Mouse (Mus musculus) olfactory bulb, adult 2 months (tissue): ENCODE data around the gene Trio. TPM values are rescaled to one million over a fixed set of nuclear protein-coding genes. Genes with fewer than 3 reads are reported as not detected.

ENCODE experiments used
- H3K27ac ChIP-seq: fragments of 200-500 bp; 2 replicates; pipeline ENCODE4 v1.5.1; 2012; ENCODE audit warnings: low read depth, low read length; ENCODE audit not compliant: insufficient read depth
- H3K4me1 ChIP-seq: fragments of 200-500 bp; 2 replicates; pipeline ENCODE4 v1.6.1; 2012; ENCODE audit warnings: low read length; ENCODE audit not compliant: control insufficient read depth, insufficient read depth
- H3K4me3 ChIP-seq: fragments of 200-500 bp; 2 replicates; pipeline ENCODE4 v1.5.1; 2012; ENCODE audit warnings: mild to moderate bottlenecking, low read depth, low read length, moderate library complexity; ENCODE audit not compliant: insufficient read depth
- CTCF ChIP-seq: fragments of 200-500 bp; IDR thresholded peaks from 2 replicates; pipeline ENCODE4 v1.5.1; 2012; ENCODE audit warnings: low read depth, mild to moderate bottlenecking, low read length, moderate library complexity; ENCODE audit not compliant: insufficient read depth
- POLR2A ChIP-seq: fragments of 200-500 bp; IDR thresholded peaks from 2 replicates; pipeline ENCODE4 v1.6.1; 2012; ENCODE audit warnings: mild to moderate bottlenecking, low read depth, low read length, moderate library complexity; ENCODE audit not compliant: insufficient read depth
- WGBS: fragments of 180-500 bp; shearing (Covaris S2); methylation state at CpG from one replicate; pipeline ENCODE4 v1.1.7; 2018; 5-methylcytosine and 5-hydroxymethylcytosine counted together
- polyA plus RNA-seq: library from polyadenylated mRNA; stranded (reverse); fragments of >200 nt; gene quantifications from 2 replicates; pipeline ENCODE4 v1.2.4, GENCODE M21; 2012; ENCODE audit warnings: low replicate concordance; ENCODE audit not compliant: missing spikeins, insufficient read depth, insufficient read length

Gene Trio
- polyA plus RNA-seq, 1 experiment: 76.4 TPM

DNA sequence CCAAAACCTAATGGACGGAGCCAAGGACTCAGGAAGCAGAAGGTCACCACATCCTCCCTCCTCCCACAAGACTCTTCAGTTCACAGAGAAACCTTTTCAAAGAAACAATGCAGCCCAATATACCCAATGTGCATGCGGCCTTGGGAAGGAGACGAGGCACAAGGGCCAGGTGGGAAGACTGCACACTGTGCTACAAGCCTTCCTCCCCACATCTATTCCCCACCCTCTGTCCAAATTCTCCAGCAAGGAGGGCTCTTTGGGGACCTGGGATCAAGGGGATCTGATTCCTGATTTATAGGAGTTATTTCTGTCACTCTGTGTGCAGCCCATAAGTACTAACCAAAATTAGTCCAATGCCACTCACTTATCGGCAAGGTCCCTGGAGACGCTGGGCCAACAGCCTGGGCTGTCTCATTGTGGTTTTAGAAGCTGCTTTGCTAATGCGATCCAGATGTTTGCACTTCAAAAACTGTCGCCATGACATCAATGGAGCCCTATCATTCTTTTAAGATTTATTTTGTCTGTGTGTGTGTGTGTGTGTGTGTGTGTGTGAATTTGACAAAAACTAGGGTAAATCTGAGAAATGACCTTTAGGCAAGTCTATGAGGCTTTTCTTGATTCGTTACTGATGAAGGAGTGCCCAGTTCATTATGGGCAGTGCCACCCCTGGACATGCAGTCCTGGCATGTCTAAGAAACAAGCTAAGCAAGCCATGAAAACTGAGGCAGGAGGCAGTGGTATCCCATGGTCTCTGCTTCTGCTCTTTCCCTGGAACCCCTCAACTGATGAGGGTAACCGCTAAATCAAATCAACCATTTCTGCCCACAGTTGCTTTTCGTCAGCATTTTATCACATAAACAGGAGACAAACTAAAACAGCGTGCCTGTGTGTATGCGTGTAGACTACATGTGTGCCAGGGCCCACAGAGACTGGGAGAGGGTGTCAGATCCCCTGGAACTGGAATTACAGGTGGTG is 89.6 kb downstream of the Trio start:
- TF ChIP-seq CTCF (no peak), POLR2A (no peak)
- H3K4me3 ChIP-seq: no peak overlapping the region
- 0 out of 2 replicates have a peak overlapping the region, but pooled peaks have one; percentile 13 for H3K27ac ChIP-seq
- 88% methylated on average over 12 of the region's 12 CpGs for WGBS
- H3K4me1 ChIP-seq: peaks cover 31% of the 10 kb centered on the region

DNA sequence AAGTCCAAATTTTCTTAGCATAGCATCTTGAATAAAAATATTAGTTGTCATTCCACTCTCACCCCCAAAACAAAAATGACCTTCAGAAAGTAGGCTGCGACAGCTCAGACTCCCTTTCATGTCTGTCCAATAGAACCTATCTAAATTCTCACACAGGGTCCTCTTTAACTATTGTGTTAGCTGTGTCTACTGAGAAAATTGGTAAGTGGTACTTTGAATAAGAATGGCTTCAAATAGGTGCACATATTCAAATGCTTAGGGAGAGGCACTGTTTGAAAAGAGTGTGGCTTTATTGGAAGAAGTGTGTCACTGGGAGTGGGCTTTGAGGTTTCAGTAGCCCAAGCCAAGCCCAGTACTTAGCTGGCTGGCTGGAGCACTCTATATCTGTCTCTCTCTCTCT is 92.4 kb downstream of the Trio start:
- no peak for TF ChIP-seq POLR2A
- TF ChIP-seq CTCF: no peak
- Histone ChIP-seq H3K4me1 (peaks cover 26% of the 10 kb centered on the region), H3K27ac (no peak overlapping the region), H3K4me3 (no peak overlapping the region)
- WGBS: 90% methylated on average over 1 of the region's 1 CpGs

GRCm38 (mm10) chr15:27931891-27932290 is 93.8 kb downstream of the Trio start:
- TF ChIP-seq CTCF: no peak
- no peak for TF ChIP-seq POLR2A
- Histone ChIP-seq H3K27ac (no peak overlapping the region), H3K4me3 (no peak overlapping the region), H3K4me1 (peaks cover 16% of the 10 kb centered on the region)
- 38% methylated on average over 12 of the region's 12 CpGs for WGBS

- TF ChIP-seq POLR2A: no peak
- TF ChIP-seq CTCF: no peak
- WGBS: 94% methylated on average over 14 of the region's 14 CpGs
- no peak overlapping the region for H3K27ac ChIP-seq
These were observed 94.2 kb downstream of the Trio start for GRCm38 (mm10) chr15:27931459-27931858.

DNA sequence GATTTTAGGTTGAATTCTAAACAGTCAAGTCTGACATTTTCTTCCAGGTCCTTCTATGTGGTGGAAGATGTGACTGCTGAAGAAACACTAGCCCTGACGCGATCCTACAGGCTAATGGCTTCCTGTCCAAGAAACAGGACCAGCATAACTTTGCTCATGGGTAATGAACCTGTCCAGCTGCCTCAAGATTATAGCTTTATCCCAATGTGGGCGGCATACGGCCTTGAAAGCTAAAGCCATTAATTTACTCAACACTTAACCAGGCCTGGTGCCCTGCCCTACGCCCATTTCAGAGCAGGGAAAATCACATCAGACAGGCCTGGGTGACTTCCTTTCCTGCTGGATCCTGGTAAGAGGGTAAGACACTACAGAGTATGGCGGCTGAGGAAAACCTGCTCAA is 98.0 kb downstream of the Trio start:
- TF ChIP-seq CTCF: no peak
- TF ChIP-seq POLR2A: no peak
- H3K4me3 ChIP-seq: no peak overlapping the region
- H3K4me1 ChIP-seq: peaks cover 22% of the 10 kb centered on the region
- 90% methylated on average over 6 of the region's 6 CpGs for WGBS
- H3K27ac ChIP-seq: no peak overlapping the region

More at GRCm38 (mm10) chr15:27931459-27931858, 94.2 kb downstream of the Trio start:
- no peak overlapping the region for H3K4me3 ChIP-seq
- H3K4me1 ChIP-seq: peaks cover 14% of the 10 kb centered on the region

DNA sequence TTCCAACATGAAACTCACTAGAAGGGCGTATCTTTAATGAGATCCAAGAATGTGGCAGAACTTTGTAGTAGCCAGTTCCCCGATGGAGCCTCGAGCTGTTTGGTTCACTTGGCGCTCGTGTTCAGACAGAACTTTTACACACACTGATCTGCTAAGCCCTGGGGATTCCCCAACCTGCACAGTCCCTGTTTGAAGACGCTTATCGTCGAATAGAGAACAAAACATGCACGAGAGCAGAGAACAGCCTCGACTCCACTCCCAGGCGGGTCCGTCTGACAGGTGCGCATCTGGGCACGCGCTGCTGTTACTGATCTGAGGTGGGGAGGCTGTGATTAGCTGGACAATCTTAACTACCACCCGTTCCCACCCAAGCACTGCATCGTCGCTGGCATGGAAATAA is 98.7 kb downstream of the Trio start:
- 84% methylated on average over 18 of the region's 18 CpGs for WGBS
- Histone ChIP-seq H3K4me3 (no peak overlapping the region), H3K27ac (no peak overlapping the region), H3K4me1 (peaks cover 25% of the 10 kb centered on the region)
- TF ChIP-seq CTCF (no peak), POLR2A (no peak)

DNA sequence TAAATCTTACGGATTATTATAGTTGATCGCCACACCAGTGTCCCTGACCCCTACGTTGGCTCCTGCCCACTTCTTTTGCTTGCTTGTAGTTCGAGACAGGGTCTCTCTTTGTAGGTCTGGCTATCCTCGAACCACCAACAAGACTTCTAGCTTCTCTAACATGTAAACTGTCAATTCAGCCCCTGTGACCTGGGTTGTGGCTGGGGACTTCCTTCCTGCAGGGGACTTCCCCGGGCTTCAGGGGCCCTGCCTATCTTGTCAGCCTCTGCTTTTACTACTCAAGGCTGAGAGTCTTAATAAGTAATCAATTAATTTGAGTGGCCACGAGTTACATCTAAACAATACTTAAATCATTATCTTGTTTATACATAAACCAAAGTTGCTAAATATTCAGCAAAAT is 99.2 kb downstream of the Trio start:
- no peak overlapping the region for H3K27ac ChIP-seq
- no peak for TF ChIP-seq CTCF
- H3K4me1 ChIP-seq: peaks cover 23% of the 10 kb centered on the region
- H3K4me3 ChIP-seq: no peak overlapping the region
- 86% methylated on average over 7 of the region's 7 CpGs for WGBS

- H3K4me3 ChIP-seq: no peak overlapping the region
- no peak overlapping the region for H3K27ac ChIP-seq
- peaks cover 23% of the 10 kb centered on the region for H3K4me1 ChIP-seq
- TF ChIP-seq CTCF (0 out of 2 replicates have a peak, but pooled peaks have one; percentile 7), POLR2A (no peak)
- WGBS: 76% methylated on average over 8 of the region's 8 CpGs
These were observed 99.8 kb downstream of the Trio start for GRCm38 (mm10) chr15:27925865-27926264.

DNA sequence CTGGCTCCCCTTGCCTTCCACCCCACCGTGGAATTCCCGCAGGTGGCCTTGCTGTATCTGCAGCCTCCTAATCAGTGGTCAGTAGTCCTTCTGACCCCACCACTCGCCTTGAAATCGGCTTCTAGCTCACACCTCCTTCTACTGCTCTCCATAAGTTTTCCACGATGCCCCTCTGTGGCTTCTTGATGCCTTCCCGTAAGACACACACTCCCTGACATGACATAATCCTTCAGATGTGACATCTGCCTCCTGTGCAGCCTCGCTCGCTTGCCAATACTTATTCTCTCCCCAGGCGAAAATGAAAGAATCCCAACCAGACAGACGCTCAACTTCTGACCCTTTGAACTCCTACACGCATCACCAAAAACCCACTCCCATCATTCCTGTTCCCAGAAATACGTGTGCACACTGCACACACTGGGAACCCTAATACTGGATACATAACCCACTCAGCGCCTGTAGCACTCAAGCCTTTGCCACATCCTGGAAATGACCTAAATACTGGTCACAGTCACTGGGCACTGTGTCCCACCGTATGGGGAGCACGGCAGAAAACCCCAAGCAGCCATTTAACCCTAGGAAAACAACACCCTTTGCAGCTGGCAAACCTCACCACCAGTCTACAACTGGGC is 100.5 kb downstream of the Trio start:
- H3K4me1 ChIP-seq: peaks cover 23% of the 10 kb centered on the region
- H3K4me3 ChIP-seq: no peak overlapping the region
- TF ChIP-seq POLR2A (no peak), CTCF (no peak)
- 70% methylated on average over 15 of the region's 15 CpGs for WGBS
- H3K27ac ChIP-seq: no peak overlapping the region
